8 mouse cellular contexts compared by ENCODE assay signal in genomic region chr13:70233896-70234799, GRCm38 (mm10).
DNase-seq lines count a peak whose midpoint lies in the region; ATAC-seq and TF ChIP-seq lines count a peak whose summit lies in the region.

No protein-coding gene starts in this region.

- no peak overlapping the region for H3K4me3 ChIP-seq in forebrain, postnatal 0 days (ENCODE audit: low read depth, low read length)
- H3K4me3 ChIP-seq in hindbrain, embryonic 12.5 days, result no peak overlapping the region
- no peak overlapping the region for H3K4me3 ChIP-seq in lung, postnatal 0 days (ENCODE audit: low read depth, low read length)

- DNase-seq in R1 (ENCODE audit: low read depth, low spot score), result peak; percentile 64
- peak; percentile 81 to 88 for DNase-seq in cerebellum, adult 18-20 months
- peak; percentile 87 for DNase-seq in forebrain, postnatal 0 days
- peak; percentile 61 for DNase-seq in layer of hippocampus, adult 9-11 months
- peak; percentile 37 for DNase-seq in lung, postnatal 0 days (ENCODE audit: low spot score)
- peak; percentile 90 to 93 for DNase-seq in right cerebral cortex, adult 2 months (ENCODE audit: low spot score in 2 of 2)

- H3K4me2 ChIP-seq in forebrain, postnatal 0 days (ENCODE audit: low read depth), result 0 out of 2 replicates have a peak overlapping the region, but pooled peaks have one; percentile 26
- peak overlapping the region; percentile 42 for H3K4me2 ChIP-seq in hindbrain, embryonic 12.5 days (replicated peaks)
- no peak overlapping the region for H3K4me2 ChIP-seq in lung, postnatal 0 days (replicated peaks; ENCODE audit: low read depth, low read length)

- no peaks in the 10 kb centered on the region for H3K36me3 ChIP-seq in forebrain, postnatal 0 days (ENCODE audit: insufficient read depth)
- no peaks in the 10 kb centered on the region for H3K36me3 ChIP-seq in hindbrain, embryonic 12.5 days
- H3K36me3 ChIP-seq in lung, postnatal 0 days (ENCODE audit: insufficient read depth, low read length), result no peaks in the 10 kb centered on the region

- no peaks in the 10 kb centered on the region for H3K4me1 ChIP-seq in forebrain, postnatal 0 days (ENCODE audit: insufficient read depth)
- 0 out of 2 replicates have a peak, but pooled peaks cover 7% of the 10 kb centered on the region for H3K4me1 ChIP-seq in hindbrain, embryonic 12.5 days
- no peaks in the 10 kb centered on the region for H3K4me1 ChIP-seq in lung, postnatal 0 days (ENCODE audit: insufficient read depth, low read depth, low read length)

- TF ChIP-seq EP300 in lung, postnatal 0 days (IDR thresholded peaks at IDR 0.05), result no peak

- ATAC-seq in forebrain, postnatal 0 days, result peak; percentile 95
- peak; percentile 85 for ATAC-seq in hindbrain, embryonic 12.5 days (ENCODE audit: low FRiP score)
- ATAC-seq in lung, postnatal 0 days, result peak; percentile 59
- ATAC-seq in activated CD4-positive, CD25-positive, alpha-beta regulatory T cell, adult 4 months, result no peak

- 19% methylated on average over 22 of the region's 22 CpGs for WGBS in forebrain, postnatal 0 days
- WGBS in hindbrain, embryonic 12.5 days, result 28% methylated on average over 22 of the region's 22 CpGs
- WGBS in lung, postnatal 0 days, result 39% methylated on average over 22 of the region's 22 CpGs

- no peaks in the 10 kb centered on the region for H3K27me3 ChIP-seq in forebrain, postnatal 0 days (ENCODE audit: insufficient read depth, low read length)
- no peaks in the 10 kb centered on the region; the same call in 1 of the 2 replicates for H3K27me3 ChIP-seq in hindbrain, embryonic 12.5 days
- no peaks in the 10 kb centered on the region for H3K27me3 ChIP-seq in lung, postnatal 0 days (replicated peaks; ENCODE audit: insufficient read depth, low read length)

- no peaks in the 10 kb centered on the region for H3K9me3 ChIP-seq in forebrain, postnatal 0 days (ENCODE audit: low read length)
- no peaks in the 10 kb centered on the region for H3K9me3 ChIP-seq in hindbrain, embryonic 12.5 days (replicated peaks)
- no peaks in the 10 kb centered on the region for H3K9me3 ChIP-seq in lung, postnatal 0 days (ENCODE audit: low read length)

- H3K27ac ChIP-seq in forebrain, postnatal 0 days (ENCODE audit: low read depth, low read length), result no peak overlapping the region
- no peak overlapping the region for H3K27ac ChIP-seq in hindbrain, embryonic 12.5 days
- no peak overlapping the region for H3K27ac ChIP-seq in lung, postnatal 0 days (ENCODE audit: low read length)

- peak; percentile 92 for TF ChIP-seq CTCF in forebrain, postnatal 0 days (IDR thresholded peaks at IDR 0.05; ENCODE audit: low read depth)
- peak; percentile 89 for TF ChIP-seq CTCF in lung, postnatal 0 days (IDR thresholded peaks at IDR 0.05)

- no peak overlapping the region for H3K9ac ChIP-seq in forebrain, postnatal 0 days
- peak overlapping the region; percentile 28; the same call in 1 of the 2 replicates for H3K9ac ChIP-seq in hindbrain, embryonic 12.5 days
- H3K9ac ChIP-seq in lung, postnatal 0 days (replicated peaks; ENCODE audit: low read depth), result no peak overlapping the region

Comparison
In these comparisons a context has a peak if more than half of its experiments do, and no peak if none do; other contexts are left out.
1. DNase-seq: peak in every context shown above with its lines; median percentile 92 in right cerebral cortex, adult 2 months; 87 in forebrain, postnatal 0 days; 84 in cerebellum, adult 18-20 months; 64 in R1; 61 in layer of hippocampus, adult 9-11 months; 37 in lung, postnatal 0 days.